Mouse (Mus musculus) MEL (cell line): ENCODE measurements at regions not wholly inside any gene's neighbourhood (a gene's known extent, or its start where the extent isn't known, plus 50 kb on each side); places are given as distances from the start of the nearest gene placed in this dataset.

Experiments
- BHLHE40 ChIP-seq: IDR thresholded peaks from 2 replicates; pipeline ENCODE4 v1.6.1; 2012; ENCODE audit warnings: low read depth, mild to moderate bottlenecking, inconsistent platforms, low read length, improper control_type of control experiment, borderline replicate concordance
- CHD1 ChIP-seq: IDR thresholded peaks from 2 replicates; pipeline ENCODE4 v1.6.1; 2012; ENCODE audit warnings: low read depth, mild to moderate bottlenecking, inconsistent platforms, low read length, improper control_type of control experiment
- CHD2 ChIP-seq: IDR thresholded peaks from 2 replicates; pipeline ENCODE4 v1.6.1; 2011; ENCODE audit warnings: low read length, improper control_type of control experiment
- CTCF ChIP-seq, 3 experiments: IDR thresholded peaks in 2 of 3; conservative IDR thresholded peaks in 1 of 3; 2 replicates each; pipeline ENCODE4 v1.5.1; 2011 to 2012; ENCODE audit warnings: low read length in 3 of 3, low read depth in 2 of 3, mild to moderate bottlenecking in 2 of 3, improper control_type of control experiment in 1 of 3, inconsistent platforms in 1 of 3, mixed read lengths in 1 of 3, moderate library complexity in 1 of 3; ENCODE audit not compliant: control insufficient read depth in 1 of 3, insufficient read depth in 1 of 3, poor library complexity in 1 of 3, severe bottlenecking in 1 of 3
- EP300 ChIP-seq, 2 experiments: IDR thresholded peaks; 2 replicates each; pipeline ENCODE4 v1.6.1; 2011; ENCODE audit warnings: improper control_type of control experiment in 2 of 2, low read length in 2 of 2, low read depth in 1 of 2, mild to moderate bottlenecking in 1 of 2
- GABPA ChIP-seq: IDR thresholded peaks from 2 replicates; pipeline ENCODE4 v1.6.1; 2012; ENCODE audit warnings: low read depth, mild to moderate bottlenecking, inconsistent platforms, low read length, improper control_type of control experiment, moderate library complexity
- MAFK ChIP-seq: IDR thresholded peaks from 2 replicates; pipeline ENCODE4 v1.6.1; 2011; ENCODE audit warnings: low read depth, mild to moderate bottlenecking, low read length, improper control_type of control experiment, borderline replicate concordance
- MAZ ChIP-seq: IDR thresholded peaks from 2 replicates; pipeline ENCODE4 v1.6.1; 2012; ENCODE audit warnings: low read depth, mild to moderate bottlenecking, inconsistent platforms, low read length, improper control_type of control experiment
- POLR2A ChIP-seq, 2 experiments: IDR thresholded peaks; 2 replicates each; pipeline ENCODE4 v1.6.1; 2011 to 2012; ENCODE audit warnings: low read length in 2 of 2, mild to moderate bottlenecking in 2 of 2, control low read depth in 1 of 2, improper control_type of control experiment in 1 of 2, low read depth in 1 of 2, moderate library complexity in 1 of 2; ENCODE audit not compliant: control insufficient read depth in 1 of 2, insufficient read depth in 1 of 2, poor library complexity in 1 of 2
- POLR2AphosphoS2 ChIP-seq: IDR thresholded peaks from 2 replicates; pipeline ENCODE4 v1.6.1; 2011; ENCODE audit warnings: low read length, improper control_type of control experiment
- TAL1 ChIP-seq: IDR thresholded peaks from 2 replicates; pipeline ENCODE4 v1.6.1; 2012; ENCODE audit warnings: mild to moderate bottlenecking, inconsistent platforms, low read length, moderate library complexity, mixed read lengths
- USF1 ChIP-seq: IDR thresholded peaks from 2 replicates; pipeline ENCODE4 v1.6.1; 2014; ENCODE audit warnings: low read depth, mild to moderate bottlenecking, inconsistent platforms, low read length, improper control_type of control experiment, moderate library complexity
- ZMIZ1 ChIP-seq: IDR thresholded peaks from 2 replicates; pipeline ENCODE4 v1.6.1; 2012; ENCODE audit warnings: low read depth, mild to moderate bottlenecking, inconsistent platforms, low read length, improper control_type of control experiment, moderate library complexity

DNA sequence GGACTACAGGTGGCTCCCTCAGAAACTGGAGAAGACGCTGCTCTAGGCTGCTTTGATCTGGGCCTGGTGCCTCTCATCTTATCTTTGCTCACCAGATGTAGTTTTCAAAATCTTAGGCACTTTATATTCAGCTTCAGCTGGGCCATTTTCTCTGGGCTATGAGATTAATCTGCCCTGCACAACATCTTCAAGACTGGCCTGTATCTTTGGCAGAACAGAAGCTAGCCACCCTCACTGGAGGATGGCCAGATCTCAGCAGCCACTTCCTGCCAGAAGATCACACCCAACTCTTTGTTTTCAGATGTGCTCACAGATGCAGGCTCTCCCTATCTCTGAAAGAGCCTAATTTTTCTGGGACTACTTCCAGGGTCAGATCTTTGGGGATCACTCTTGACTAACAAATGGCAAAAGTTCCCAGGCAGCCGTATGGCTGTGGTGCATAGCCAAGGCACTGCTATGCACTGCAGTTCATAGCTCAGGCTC lies 75.8 kb upstream of the Irs2 start:
- TF ChIP-seq CHD1 (no peak), POLR2A (IDR thresholded peaks at IDR 0.05; ENCODE audit: control insufficient read depth in 1 of 2, insufficient read depth in 1 of 2, low read depth in 1 of 2, low read length in 2 of 2, poor library complexity in 1 of 2) (no peak), EP300 (IDR thresholded peaks at IDR 0.05; ENCODE audit: low read depth in 1 of 2, low read length in 2 of 2) (peak; percentile 83 to 94), GABPA (no peak), MAZ (no peak), CTCF (IDR thresholded peaks at IDR 0.05 in 2 of 3, conservative IDR thresholded peaks at IDR 0.05 in 1 of 3; ENCODE audit: control insufficient read depth in 1 of 3, insufficient read depth in 1 of 3, low read depth in 2 of 3, low read length in 3 of 3, poor library complexity in 1 of 3, severe bottlenecking in 1 of 3) (no peak), MAFK (0 out of 2 replicates have a peak, but pooled peaks have one; percentile 46), ZMIZ1 (no peak), CHD2 (no peak), POLR2AphosphoS2 (peak; percentile 46; the same call in 1 of the 2 replicates), USF1 (no peak), TAL1 (peak; percentile 95), BHLHE40 (no peak)
